ENCODE assay signal across 11 mouse cellular contexts in the genomic region with DNA sequence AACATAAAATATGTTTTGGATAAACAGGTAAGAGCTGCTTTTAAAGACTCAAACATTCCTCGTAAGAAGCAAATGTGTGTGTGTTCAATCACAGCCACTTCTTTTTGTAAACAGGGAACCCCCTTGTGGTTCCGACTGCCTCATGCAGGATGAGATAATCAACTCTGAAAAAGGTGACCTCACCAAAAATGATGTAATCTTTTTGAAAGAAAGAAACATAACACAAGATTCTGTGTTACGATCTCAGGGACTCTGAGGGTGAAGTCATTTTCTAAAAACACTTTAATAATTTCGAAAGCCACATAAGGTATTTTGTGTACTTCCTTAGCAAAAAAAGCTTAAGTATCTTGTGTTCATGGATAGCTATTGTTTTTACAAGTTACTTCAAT. TPM values are rescaled to one million over a fixed set of nuclear protein-coding genes. Genes with fewer than 3 reads are reported as not detected.
DNase-seq lines count a peak whose midpoint lies in the region; ATAC-seq and TF ChIP-seq lines count a peak whose summit lies in the region.
"Had no signal": no experiment of that assay in that cellular context is flagged by ENCODE, and none has a peak within 500 bp of the region (broad histone marks: within the 10 kb centered on the region; RNA-seq: fewer than 3 reads in every experiment).

No protein-coding gene starts in this region.

- H3K27ac ChIP-seq in embryonic facial prominence, embryonic 11.5 days (replicated peaks; ENCODE audit: low read depth, low read length): no peak overlapping the region
- H3K27ac ChIP-seq in embryonic facial prominence, embryonic 10.5 days (replicated peaks): no peak overlapping the region
- no peak overlapping the region for H3K27ac ChIP-seq in left cerebral cortex, adult 2 months
- H3K27ac ChIP-seq in hindbrain, embryonic 10.5 days: no peak overlapping the region
- H3K27ac ChIP-seq: limb, embryonic 15.5 days; midbrain, embryonic 10.5 days had no signal

- H3K27me3 ChIP-seq in embryonic facial prominence, embryonic 11.5 days (ENCODE audit: control insufficient read depth, insufficient read depth, low read length): no peaks in the 10 kb centered on the region
- no peaks in the 10 kb centered on the region for H3K27me3 ChIP-seq in embryonic facial prominence, embryonic 10.5 days (replicated peaks; ENCODE audit: low read depth, poor library complexity, severe bottlenecking)
- H3K27me3 ChIP-seq in hindbrain, embryonic 10.5 days (ENCODE audit: insufficient read depth, poor library complexity, severe bottlenecking): no peaks in the 10 kb centered on the region
- H3K27me3 ChIP-seq: limb, embryonic 15.5 days had no signal

- no peaks in the 10 kb centered on the region for H3K36me3 ChIP-seq in embryonic facial prominence, embryonic 11.5 days (replicated peaks; ENCODE audit: control insufficient read depth, insufficient read depth, low read depth, low read length)
- peaks cover 12% of the 10 kb centered on the region for H3K36me3 ChIP-seq in embryonic facial prominence, embryonic 10.5 days (replicated peaks)
- H3K36me3 ChIP-seq in hindbrain, embryonic 10.5 days: peaks cover 27% of the 10 kb centered on the region

- peak; percentile 14 for TF ChIP-seq CTCF in left cerebral cortex, adult 2 months (IDR thresholded peaks at IDR 0.05)

- 63% methylated on average over 4 of the region's 4 CpGs for WGBS in embryonic facial prominence, embryonic 11.5 days
- WGBS in embryonic facial prominence, embryonic 10.5 days: 70% methylated on average over 4 of the region's 4 CpGs
- 76% methylated on average over 4 of the region's 4 CpGs for WGBS in hindbrain, embryonic 10.5 days

- H3K9me3 ChIP-seq in embryonic facial prominence, embryonic 11.5 days (replicated peaks; ENCODE audit: control insufficient read depth, low read length): no peaks in the 10 kb centered on the region
- H3K9me3 ChIP-seq in embryonic facial prominence, embryonic 10.5 days: no peaks in the 10 kb centered on the region
- no peaks in the 10 kb centered on the region for H3K9me3 ChIP-seq in hindbrain, embryonic 10.5 days
- H3K9me3 ChIP-seq: limb, embryonic 15.5 days; midbrain, embryonic 10.5 days had no signal

- no peak overlapping the region for H3K9ac ChIP-seq in embryonic facial prominence, embryonic 11.5 days (replicated peaks; ENCODE audit: low read length)
- H3K9ac ChIP-seq: limb, embryonic 15.5 days had no signal

- no peaks in the 10 kb centered on the region for H3K4me1 ChIP-seq in embryonic facial prominence, embryonic 11.5 days (ENCODE audit: control insufficient read depth, insufficient read depth, low read length)
- H3K4me1 ChIP-seq in embryonic facial prominence, embryonic 10.5 days: no peaks in the 10 kb centered on the region
- H3K4me1 ChIP-seq in hindbrain, embryonic 10.5 days (replicated peaks): no peaks in the 10 kb centered on the region
- H3K4me1 ChIP-seq: midbrain, embryonic 10.5 days had no signal

- no peak overlapping the region for H3K4me3 ChIP-seq in embryonic facial prominence, embryonic 11.5 days (ENCODE audit: low read depth, low read length)
- no peak overlapping the region for H3K4me3 ChIP-seq in embryonic facial prominence, embryonic 10.5 days
- no peak overlapping the region for H3K4me3 ChIP-seq in left cerebral cortex, adult 2 months
- H3K4me3 ChIP-seq in hindbrain, embryonic 10.5 days: no peak overlapping the region
- H3K4me3 ChIP-seq: limb, embryonic 15.5 days; midbrain, embryonic 10.5 days had no signal

- ATAC-seq in embryonic facial prominence, embryonic 11.5 days (replicated peaks; ENCODE audit: insufficient number of reproducible peaks, low FRiP score, low TSS enrichment, low read depth): no peak
- peak; percentile 47; the same call in 1 of the 2 replicates for ATAC-seq in common myeloid progenitor, adult 5-6 weeks (replicated peaks; ENCODE audit: low read depth, poor library complexity, severe bottlenecking)

- peak; percentile 15 for DNase-seq in embryonic facial prominence, embryonic 11.5 days (ENCODE audit: low spot score)
- DNase-seq in embryonic facial prominence, embryonic 10.5 days (ENCODE audit: low spot score): no peak
- DNase-seq in left cerebral cortex, adult 2 months (ENCODE audit: extremely low spot score in 1 of 2, low spot score in 2 of 2): no peak
- DNase-seq in left cerebral cortex, postnatal 4 days: no peak
- DNase-seq in retina, embryonic 14.5 days (ENCODE audit: low spot score): peak; percentile 27
- no peak for DNase-seq in hindbrain, embryonic 10.5 days (ENCODE audit: low spot score)
- no peak for DNase-seq in urinary bladder, adult 18-20 months (ENCODE audit: low spot score in 2 of 2)
- DNase-seq: thymus, postnatal 36 days had no signal

- H3K4me2 ChIP-seq in embryonic facial prominence, embryonic 11.5 days (ENCODE audit: low read depth, low read length): no peak overlapping the region
- H3K4me2 ChIP-seq: limb, embryonic 15.5 days had no signal

- intact Hi-C loops in left cerebral cortex, adult 2 months (cut with DNase I): loop anchor here (2.0 to 5.0 kb wide), 3 partner anchors 128 to 387 kb away; a partner anchor contains a TSS
- intact Hi-C loops in left cerebral cortex, postnatal 4 days (cut with DNase I): loop anchor here (2.0 kb wide), 1 partner anchor 387 kb away; no protein-coding TSS in a partner anchor

RNA-seq across cellular contexts. Expression of a gene that starts 21.5 kb away (rescaled TPM):
- 11.8 and 12.7 TPM in 2 replicates for polyA plus RNA-seq in embryonic facial prominence, embryonic 11.5 days (2014; fragmentation: Nextera tagmentation; extraction: Ambion mirVana)
- polyA plus RNA-seq in embryonic facial prominence, embryonic 10.5 days (2016; fragmentation: Nextera tagmentation; extraction: Ambion mirVana): 14.0 and 14.3 TPM in 2 replicates
- total RNA-seq in left cerebral cortex, adult 2 months (2021): 10 to 100 TPM; 33.7 to 36.1 TPM
- 10 to 100 TPM; 32.5 to 35.4 TPM for total RNA-seq in left cerebral cortex, postnatal 4 days (2021)
- total RNA-seq in common myeloid progenitor, adult 5-6 weeks (2017): 2.7 and 5.9 TPM in 2 replicates
- 14.7 and 18.7 TPM in 2 replicates for polyA plus RNA-seq in hindbrain, embryonic 10.5 days (2016; fragmentation: Nextera tagmentation; extraction: Ambion mirVana)

Comparison
In these comparisons a context has a peak if more than half of its experiments do, and no peak if none do; other contexts are left out.
1. DNase-seq: peak in embryonic facial prominence, embryonic 11.5 days (single experiment) and retina, embryonic 14.5 days (single experiment); none in embryonic facial prominence, embryonic 10.5 days (single experiment), left cerebral cortex, adult 2 months (0 of 2), left cerebral cortex, postnatal 4 days (single experiment), hindbrain, embryonic 10.5 days (single experiment) and urinary bladder, adult 18-20 months (0 of 2).